Mouse (Mus musculus): ENCODE data around the gene Actr10. TPM values are rescaled to one million over a fixed set of nuclear protein-coding genes. Genes with fewer than 3 reads are reported as not detected.

Actr10 gene
- polyA plus RNA-seq, 1 experiment from 2014 or later: 197 TPM

DNA sequence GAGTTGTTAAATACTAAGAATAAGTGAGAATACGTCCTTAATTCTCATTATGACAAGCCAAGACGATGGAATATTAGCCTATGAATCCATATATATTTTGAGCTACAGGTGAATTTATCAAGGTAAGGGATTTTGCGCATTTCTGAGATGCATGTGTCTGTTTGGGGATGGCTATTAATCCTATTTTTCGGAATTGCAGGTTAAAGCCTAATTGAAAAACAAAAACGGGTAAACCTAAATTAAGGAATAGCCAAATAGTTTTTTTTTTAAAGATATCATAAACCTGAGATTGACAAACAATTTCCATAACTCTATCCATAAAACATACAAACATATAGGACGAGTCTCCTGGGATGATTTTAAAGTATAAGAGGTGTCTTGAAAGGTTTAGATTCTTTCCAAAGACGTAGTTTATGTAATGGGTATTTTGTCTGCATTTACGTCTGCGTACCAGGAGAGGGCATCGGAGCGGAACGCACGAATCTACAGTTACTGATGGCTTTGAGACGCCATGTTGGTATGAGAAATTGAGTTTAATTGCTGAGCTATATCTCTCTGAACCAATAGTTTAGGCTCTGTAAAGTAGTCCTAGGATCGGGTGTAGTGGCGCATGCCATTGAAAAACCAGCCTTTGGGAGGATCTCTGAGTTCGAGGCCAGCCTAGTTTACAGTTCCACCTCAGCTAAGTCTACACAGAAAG lies 32.0 kb downstream of the Actr10 start:
- Histone ChIP-seq H3K27ac (ENCODE audit: low read depth, low read length) (peak overlapping the region; percentile 68; the same call in 1 of the 2 replicates), H3K4me2 (peak overlapping the region; percentile 75), H3K4me1 (replicated peaks; ENCODE audit: control insufficient read depth, insufficient read depth, low read length) (no peaks in the 10 kb centered on the region), H3K27me3 (replicated peaks; ENCODE audit: control insufficient read depth, insufficient read depth, low read length) (no peaks in the 10 kb centered on the region), H3K36me3 (ENCODE audit: control insufficient read depth, insufficient read depth, low read length) (no peaks in the 10 kb centered on the region), H3K9me3 (ENCODE audit: control insufficient read depth, low read length) (no peaks in the 10 kb centered on the region), H3K4me3 (ENCODE audit: low read depth, low read length) (peak overlapping the region; percentile 47), H3K9ac (ENCODE audit: low read depth, low read length) (no peak overlapping the region)
- 0 out of 2 replicates have a peak, but pooled peaks have one; percentile 9 for ATAC-seq (replicated peaks; ENCODE audit: low FRiP score)
- DNase-seq (ENCODE audit: low spot score): peak; percentile 56
- 8% methylated on average over 17 of the region's 17 CpGs for WGBS

DNA sequence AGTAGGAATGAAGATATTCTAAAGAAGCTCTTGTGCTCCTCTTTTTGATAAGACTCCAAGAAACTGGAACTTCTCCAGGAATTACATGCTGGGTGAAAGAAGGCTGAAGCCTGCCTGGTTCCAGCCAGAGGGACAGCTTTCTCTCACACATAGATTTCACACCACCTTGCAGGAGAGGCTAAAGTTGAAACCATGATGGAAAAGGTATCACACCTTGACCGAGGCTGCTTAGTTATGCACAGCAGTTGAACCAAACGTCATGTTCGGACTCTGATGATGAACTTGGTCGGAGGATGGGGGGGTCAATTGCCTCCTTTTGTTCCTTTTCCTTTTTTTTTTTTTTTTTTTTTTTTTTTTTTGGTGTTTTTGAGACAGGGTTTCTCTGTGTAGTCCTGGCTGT lies 36.2 kb downstream of the Actr10 start:
- Histone ChIP-seq H3K36me3 (ENCODE audit: control insufficient read depth, insufficient read depth, low read length) (peaks cover 4% of the 10 kb centered on the region), H3K4me1 (replicated peaks; ENCODE audit: control insufficient read depth, insufficient read depth, low read length) (peaks cover 7% of the 10 kb centered on the region), H3K27ac (ENCODE audit: low read depth, low read length) (peak overlapping the region; percentile 89; the same call in 1 of the 2 replicates), H3K9me3 (ENCODE audit: control insufficient read depth, low read length) (no peaks in the 10 kb centered on the region), H3K4me3 (ENCODE audit: low read depth, low read length) (peak overlapping the region; percentile 76), H3K4me2 (peak overlapping the region; percentile 58), H3K9ac (ENCODE audit: low read depth, low read length) (0 out of 2 replicates have a peak overlapping the region, but pooled peaks have one; percentile 26), H3K27me3 (replicated peaks; ENCODE audit: control insufficient read depth, insufficient read depth, low read length) (no peaks in the 10 kb centered on the region)
- DNase-seq (ENCODE audit: low spot score) (no peak), ATAC-seq (replicated peaks; ENCODE audit: low FRiP score) (no peak)
- 69% methylated on average over 4 of the region's 4 CpGs for WGBS

DNA sequence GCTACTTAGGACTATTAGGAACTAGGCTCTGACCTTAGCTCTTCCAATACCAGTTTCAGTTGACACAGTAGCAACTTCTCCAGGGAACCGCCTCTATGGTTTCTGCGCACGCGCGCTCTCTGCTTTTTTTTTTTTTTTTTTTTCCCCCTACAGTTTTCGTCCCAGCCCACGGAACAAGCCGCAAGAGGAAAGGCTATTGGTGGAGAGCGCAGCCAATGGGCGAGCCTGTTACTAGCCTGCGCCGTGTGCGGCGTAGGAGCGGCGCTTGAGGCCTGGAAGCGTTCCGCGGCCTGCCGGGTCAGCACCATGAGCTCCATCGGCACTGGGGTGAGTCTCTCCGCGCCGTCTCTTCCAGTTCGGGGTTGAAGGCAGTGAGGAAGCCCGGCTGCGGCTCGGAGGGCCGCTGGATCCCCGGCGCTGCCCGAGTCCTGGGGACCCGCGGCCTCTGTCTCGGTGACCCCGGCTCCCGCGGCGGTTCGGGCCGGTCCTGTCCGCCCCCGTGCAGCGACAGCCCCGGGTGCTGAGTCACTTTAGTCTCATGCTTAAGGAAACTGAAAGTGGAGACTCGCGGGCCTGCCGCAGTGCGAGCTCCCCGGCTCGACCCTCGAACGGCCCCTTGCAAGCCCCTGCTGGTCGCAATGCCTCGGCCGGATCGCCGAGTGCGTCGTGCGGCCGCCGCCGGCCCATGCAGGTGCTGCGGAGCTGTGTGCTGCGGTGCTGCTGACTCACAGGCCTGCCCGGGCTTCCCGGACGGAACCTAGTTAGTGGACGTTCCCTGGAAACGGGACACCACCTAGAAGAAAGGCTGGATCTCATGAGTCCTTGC lies 37.0 kb downstream of the Actr10 start, which contains the start of gene Psma3:
Gene Psma3 (plus strand): TSS at position 181 of the 826 bp plus-strand sequence.
- H3K9ac ChIP-seq (ENCODE audit: low read depth, low read length): peak within 1 kb of the TSS; percentile 97
- H3K4me1 ChIP-seq (replicated peaks; ENCODE audit: control insufficient read depth, insufficient read depth, low read length): peaks cover 7% of the 10 kb centered on the region
- H3K9me3 ChIP-seq (ENCODE audit: control insufficient read depth, low read length): no peaks in the 10 kb centered on the region
- H3K36me3 ChIP-seq (ENCODE audit: control insufficient read depth, insufficient read depth, low read length): peaks cover 12% of the 10 kb centered on the region
- ATAC-seq (replicated peaks; ENCODE audit: low FRiP score): peak; percentile 99
- peak within 1 kb of the TSS; percentile 89 for H3K27ac ChIP-seq (ENCODE audit: low read depth, low read length)
- peak; percentile 89 for DNase-seq (ENCODE audit: low spot score)
- H3K27me3 ChIP-seq (replicated peaks; ENCODE audit: control insufficient read depth, insufficient read depth, low read length): no peaks in the 10 kb centered on the region
- H3K4me2 ChIP-seq: peak within 1 kb of the TSS; percentile 77
- H3K4me3 ChIP-seq (ENCODE audit: low read depth, low read length): peak within 1 kb of the TSS; percentile 76
- WGBS: under 1% methylated on average over 70 of the region's 71 CpGs

DNA sequence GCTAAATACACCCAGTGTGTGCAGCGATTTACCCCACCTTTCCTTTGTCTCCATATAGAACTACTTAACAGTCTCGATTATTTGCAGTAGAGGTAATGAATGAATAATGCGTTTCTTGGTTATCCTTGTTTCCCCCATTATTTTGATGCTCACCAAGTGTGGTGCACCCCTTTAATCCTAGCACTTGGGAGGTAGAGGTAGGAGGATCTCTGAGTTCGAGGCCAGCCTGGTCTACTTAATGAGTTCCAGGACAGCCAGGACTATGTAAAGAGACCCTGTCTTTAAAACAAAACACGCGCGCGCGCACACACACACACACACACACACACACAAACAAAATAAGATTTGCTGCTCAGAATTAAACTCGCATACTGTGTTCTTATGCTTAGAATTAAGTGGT lies 37.7 kb downstream of the Actr10 start:
- Histone ChIP-seq H3K27ac (ENCODE audit: low read depth, low read length) (peak overlapping the region; percentile 89), H3K9ac (ENCODE audit: low read depth, low read length) (peak overlapping the region; percentile 97), H3K4me1 (replicated peaks; ENCODE audit: control insufficient read depth, insufficient read depth, low read length) (peaks cover 7% of the 10 kb centered on the region), H3K4me3 (ENCODE audit: low read depth, low read length) (peak overlapping the region; percentile 76), H3K4me2 (peak overlapping the region; percentile 77), H3K9me3 (ENCODE audit: control insufficient read depth, low read length) (no peaks in the 10 kb centered on the region), H3K36me3 (ENCODE audit: control insufficient read depth, insufficient read depth, low read length) (peaks cover 16% of the 10 kb centered on the region), H3K27me3 (replicated peaks; ENCODE audit: control insufficient read depth, insufficient read depth, low read length) (no peaks in the 10 kb centered on the region)
- DNase-seq (ENCODE audit: low spot score) (no peak), ATAC-seq (replicated peaks; ENCODE audit: low FRiP score) (no peak)
- 17% methylated on average over 10 of the region's 10 CpGs for WGBS

DNA sequence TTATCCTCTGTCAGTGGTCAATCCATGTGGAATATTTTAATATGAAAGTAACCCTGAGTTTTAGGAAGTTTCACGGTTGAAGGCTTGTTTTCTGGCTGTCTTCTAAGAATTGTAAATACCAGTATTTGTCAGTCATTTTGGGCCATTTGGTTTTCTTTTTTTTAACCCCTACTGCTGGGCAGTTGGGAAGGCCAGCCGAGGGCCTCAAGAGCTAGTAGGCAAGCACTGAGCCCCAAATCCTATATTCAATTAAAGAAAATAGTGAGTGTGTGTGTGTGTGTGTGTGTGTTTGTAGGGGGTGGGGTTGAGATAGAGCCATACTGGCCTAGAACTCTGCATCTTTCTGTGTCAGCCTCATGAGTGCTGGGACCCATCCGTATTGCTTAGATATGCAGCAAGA lies 38.2 kb downstream of the Actr10 start:
- peaks cover 7% of the 10 kb centered on the region for H3K4me1 ChIP-seq (replicated peaks; ENCODE audit: control insufficient read depth, insufficient read depth, low read length)
- H3K27ac ChIP-seq (ENCODE audit: low read depth, low read length): no peak overlapping the region
- peaks cover 16% of the 10 kb centered on the region for H3K36me3 ChIP-seq (ENCODE audit: control insufficient read depth, insufficient read depth, low read length)
- H3K9me3 ChIP-seq (ENCODE audit: control insufficient read depth, low read length): no peaks in the 10 kb centered on the region
- H3K27me3 ChIP-seq (replicated peaks; ENCODE audit: control insufficient read depth, insufficient read depth, low read length): no peaks in the 10 kb centered on the region
- H3K4me3 ChIP-seq (ENCODE audit: low read depth, low read length): peak overlapping the region; percentile 76
- peak overlapping the region; percentile 77 for H3K4me2 ChIP-seq
- 56% methylated on average over 3 of the region's 3 CpGs for WGBS
- DNase-seq (ENCODE audit: low spot score) (no peak), ATAC-seq (replicated peaks; ENCODE audit: low FRiP score) (no peak)
- peak overlapping the region; percentile 97 for H3K9ac ChIP-seq (ENCODE audit: low read depth, low read length)

DNA sequence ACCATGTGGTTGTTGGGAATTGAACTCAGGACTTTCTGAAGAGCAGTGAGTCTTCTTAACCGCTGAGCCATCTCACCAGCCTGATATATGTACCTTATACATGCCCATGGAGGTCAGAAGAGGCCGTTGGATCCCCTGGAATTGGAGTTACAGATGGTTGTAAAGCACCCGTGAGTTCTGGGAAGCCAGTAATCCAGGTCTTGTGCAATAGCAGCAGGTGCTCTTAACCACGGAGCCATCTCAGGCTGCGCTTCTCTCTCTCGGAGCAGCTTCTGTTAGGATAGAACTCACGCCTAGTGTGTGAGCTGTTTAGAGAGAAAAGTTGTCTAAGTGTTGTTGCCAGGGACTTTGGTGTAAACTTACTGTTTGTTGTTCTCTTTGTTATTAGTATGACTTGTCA lies 40.7 kb downstream of the Actr10 start:
- Histone ChIP-seq H3K27me3 (replicated peaks; ENCODE audit: control insufficient read depth, insufficient read depth, low read length) (no peaks in the 10 kb centered on the region), H3K4me1 (replicated peaks; ENCODE audit: control insufficient read depth, insufficient read depth, low read length) (peaks cover 7% of the 10 kb centered on the region), H3K4me3 (ENCODE audit: low read depth, low read length) (no peak overlapping the region), H3K27ac (ENCODE audit: low read depth, low read length) (no peak overlapping the region), H3K9ac (ENCODE audit: low read depth, low read length) (no peak overlapping the region), H3K9me3 (ENCODE audit: control insufficient read depth, low read length) (no peaks in the 10 kb centered on the region), H3K36me3 (ENCODE audit: control insufficient read depth, insufficient read depth, low read length) (peaks cover 18% of the 10 kb centered on the region), H3K4me2 (no peak overlapping the region)
- no peak for ATAC-seq (replicated peaks; ENCODE audit: low FRiP score)
- no peak for DNase-seq (ENCODE audit: low spot score)
- 84% methylated on average over 7 of the region's 7 CpGs for WGBS

DNA sequence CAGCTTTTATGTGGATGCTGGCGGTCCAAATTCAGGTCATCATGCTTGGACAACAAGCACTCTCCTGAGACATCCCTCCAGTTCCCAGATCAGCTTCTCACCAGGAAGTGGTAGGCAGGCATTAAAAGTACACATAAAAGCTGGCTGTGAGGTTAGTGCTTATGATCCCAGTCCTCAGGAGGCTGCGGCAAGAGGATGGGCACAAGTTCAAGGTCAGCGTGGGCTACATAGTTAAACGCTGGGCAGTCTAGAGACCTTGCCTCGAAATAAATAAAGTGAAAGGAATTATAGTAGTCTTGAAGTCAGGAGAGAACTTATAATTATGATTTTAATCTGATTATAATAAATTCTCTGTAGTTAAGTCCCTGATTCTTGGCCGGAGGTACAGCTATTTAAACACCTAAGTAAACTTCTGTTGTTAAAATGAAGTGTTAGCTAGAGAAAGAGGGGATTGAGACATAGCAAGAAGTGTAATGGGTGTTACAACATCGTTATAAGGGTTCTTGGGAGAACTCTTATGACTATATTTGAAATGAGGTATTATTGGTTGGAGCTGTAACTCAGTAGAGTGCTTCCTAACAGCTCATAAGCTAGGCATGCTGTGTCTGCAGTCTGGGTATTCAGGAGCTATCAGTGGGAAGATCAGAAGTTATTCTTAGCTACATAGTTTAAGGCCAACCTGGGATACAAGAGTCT lies 47.3 kb downstream of the Actr10 start:
- Histone ChIP-seq H3K9ac (ENCODE audit: low read depth, low read length) (no peak overlapping the region), H3K4me3 (ENCODE audit: low read depth, low read length) (no peak overlapping the region), H3K36me3 (ENCODE audit: control insufficient read depth, insufficient read depth, low read length) (peaks cover 38% of the 10 kb centered on the region), H3K27me3 (replicated peaks; ENCODE audit: control insufficient read depth, insufficient read depth, low read length) (no peaks in the 10 kb centered on the region), H3K9me3 (ENCODE audit: control insufficient read depth, low read length) (no peaks in the 10 kb centered on the region), H3K4me2 (no peak overlapping the region), H3K4me1 (replicated peaks; ENCODE audit: control insufficient read depth, insufficient read depth, low read length) (no peaks in the 10 kb centered on the region), H3K27ac (ENCODE audit: low read depth, low read length) (no peak overlapping the region)
- no peak for ATAC-seq (replicated peaks; ENCODE audit: low FRiP score)
- 91% methylated on average over 7 of the region's 7 CpGs for WGBS
- DNase-seq (ENCODE audit: low spot score): no peak

DNA sequence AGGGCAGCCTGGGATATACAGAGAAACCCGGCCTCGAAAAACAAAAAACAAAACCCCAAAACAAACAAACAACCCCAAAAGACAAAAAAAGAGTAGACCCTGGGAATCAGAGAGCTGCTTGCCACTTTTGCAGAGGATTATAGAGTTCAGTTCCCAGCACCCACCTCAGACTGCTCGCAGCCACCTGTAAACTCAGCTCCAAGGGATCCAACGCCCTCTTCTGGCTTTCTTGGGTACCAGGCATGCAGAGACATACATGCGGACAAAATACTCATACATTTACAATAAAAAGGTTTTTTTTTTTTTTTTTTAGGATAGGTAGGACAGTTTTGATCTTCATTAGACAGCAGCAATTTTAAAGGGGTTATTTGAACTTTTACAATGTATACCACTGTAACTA lies 59.6 kb downstream of the Actr10 start:
- no peak overlapping the region for H3K9ac ChIP-seq (ENCODE audit: low read depth, low read length)
- 92% methylated on average over 5 of the region's 5 CpGs for WGBS
- H3K4me1 ChIP-seq (replicated peaks; ENCODE audit: control insufficient read depth, insufficient read depth, low read length): peaks cover 8% of the 10 kb centered on the region; the same call in 1 of the 2 replicates
- ATAC-seq (replicated peaks; ENCODE audit: low FRiP score) (no peak), DNase-seq (ENCODE audit: low spot score) (no peak)
- H3K27ac ChIP-seq (ENCODE audit: low read depth, low read length): no peak overlapping the region
- H3K9me3 ChIP-seq (ENCODE audit: control insufficient read depth, low read length): no peaks in the 10 kb centered on the region
- H3K36me3 ChIP-seq (ENCODE audit: control insufficient read depth, insufficient read depth, low read length): peaks cover 12% of the 10 kb centered on the region; the same call in 1 of the 2 replicates
- H3K27me3 ChIP-seq (replicated peaks; ENCODE audit: control insufficient read depth, insufficient read depth, low read length): no peaks in the 10 kb centered on the region
- H3K4me3 ChIP-seq (ENCODE audit: low read depth, low read length): no peak overlapping the region
- H3K4me2 ChIP-seq: no peak overlapping the region

Measured in liver, embryonic 11.5 days (tissue).